Mouse (Mus musculus) embryo, embryonic 9.5 days (tissue): ENCODE measurements at regions not wholly inside any gene's neighbourhood (a gene's known extent, or its start where the extent isn't known, plus 50 kb on each side); places are given as distances from the start of the nearest gene placed in this dataset.

Experiments used
- DNase-seq: peaks from one replicate; pipeline ENCODE4 v3.0.0-alpha.2; 2017; ENCODE audit errors: extremely low spot score

DNA sequence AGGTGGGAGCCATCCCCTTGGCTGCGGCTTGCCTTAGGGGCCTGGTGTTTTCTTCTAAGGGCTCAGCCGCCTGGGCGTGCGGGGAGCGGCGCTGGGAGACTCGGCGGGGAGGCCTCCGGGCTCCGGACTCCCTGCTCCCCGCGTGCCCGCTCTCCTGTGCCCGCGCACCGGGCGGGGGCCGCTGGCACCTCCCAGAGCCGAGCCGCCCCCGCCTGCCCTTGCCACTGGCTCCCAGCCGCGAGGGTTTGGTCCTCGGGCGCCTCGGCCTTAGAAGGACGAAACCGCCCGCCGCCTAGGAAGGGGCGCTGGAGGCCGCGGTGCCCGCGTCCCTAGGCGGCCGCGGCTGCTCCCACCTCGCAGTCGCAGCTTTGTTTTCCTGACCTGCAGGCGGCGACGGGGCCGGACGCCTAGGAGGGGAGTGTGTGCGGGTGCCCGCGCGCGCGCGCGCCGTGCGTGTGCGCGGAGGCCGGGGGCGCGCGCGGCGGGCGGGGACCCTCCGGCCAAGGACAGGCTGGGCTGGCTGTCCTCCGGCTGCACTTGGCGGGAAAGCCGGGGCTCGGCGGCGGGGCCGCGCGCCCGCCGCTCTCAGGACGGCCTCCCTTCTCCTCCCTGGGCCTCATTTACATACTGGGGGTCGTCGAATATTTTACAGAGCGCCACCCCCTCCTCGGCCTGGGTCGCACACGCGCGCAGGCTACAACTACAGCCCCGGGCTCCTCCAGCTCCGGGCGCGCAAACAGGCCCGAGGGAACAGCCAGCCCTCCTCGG, 227.1 kb downstream of the Mef2c start:
- peak; percentile 90 for DNase-seq

DNA sequence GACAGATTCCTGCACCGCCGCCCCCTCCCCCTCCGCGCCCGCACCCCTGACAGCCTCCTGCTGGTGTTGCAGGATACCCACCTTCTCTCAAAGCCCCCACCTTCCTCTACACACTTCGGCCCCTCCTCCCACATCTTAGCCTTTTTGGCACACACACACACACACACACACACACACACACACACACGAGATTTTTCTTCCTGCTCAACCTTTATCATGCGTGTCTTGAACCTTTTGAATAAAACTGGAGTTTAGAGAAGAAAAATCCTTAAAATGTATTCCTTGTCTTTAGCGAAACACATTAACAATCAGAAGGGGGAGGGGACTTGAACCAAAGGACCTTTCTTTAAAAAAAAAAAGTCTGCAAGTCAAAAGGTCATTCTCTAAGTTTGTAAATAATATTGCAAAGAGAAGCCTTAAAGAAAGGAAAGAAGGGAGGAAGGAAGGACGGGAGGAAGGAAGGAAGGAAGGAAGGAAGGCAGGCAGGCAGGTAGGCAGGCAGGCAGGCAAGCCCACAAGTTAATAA, 227.7 kb downstream of the Mef2c start:
- no peak for DNase-seq

DNA sequence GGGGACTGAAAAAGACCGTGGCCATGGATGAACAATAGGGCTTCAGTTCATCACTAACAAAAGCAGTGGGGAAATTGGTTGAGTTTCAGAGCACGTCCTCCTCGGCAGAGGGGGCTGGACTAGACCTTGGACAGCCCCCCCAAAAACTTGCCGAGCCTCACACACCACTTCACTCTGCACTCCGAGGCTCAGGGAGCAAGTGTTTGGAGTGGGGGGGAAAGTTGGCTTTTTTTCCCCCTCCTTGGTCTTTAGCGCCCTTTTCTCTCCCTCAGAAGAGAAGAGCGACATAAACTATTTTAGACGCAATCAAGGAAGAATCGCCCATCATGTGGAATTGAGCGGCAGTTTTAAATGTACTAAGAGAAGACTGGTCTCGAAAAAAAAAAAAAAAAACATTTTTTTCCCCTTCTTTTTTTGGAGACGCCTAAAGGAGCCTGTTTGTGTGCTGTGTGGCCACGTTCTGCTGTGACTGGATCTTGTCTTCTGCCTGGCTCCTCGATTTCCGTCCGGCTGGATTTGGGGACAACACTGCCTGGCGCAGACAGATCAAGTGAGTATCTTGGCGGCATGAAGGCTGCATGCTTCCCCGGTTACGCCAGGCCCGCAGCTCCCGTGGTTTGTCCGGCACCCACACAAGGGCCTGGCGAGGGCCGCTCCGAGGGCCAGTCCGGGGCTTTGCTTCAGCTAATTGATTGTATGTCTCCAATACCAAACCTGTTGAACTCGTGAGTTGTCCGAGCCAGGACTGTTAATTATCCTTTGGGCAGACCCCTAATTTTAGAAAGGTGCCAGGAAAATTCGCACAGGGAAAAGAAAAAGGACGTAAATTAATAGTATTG, 228.7 kb downstream of the Mef2c start:
- DNase-seq = peak; percentile 65

DNA sequence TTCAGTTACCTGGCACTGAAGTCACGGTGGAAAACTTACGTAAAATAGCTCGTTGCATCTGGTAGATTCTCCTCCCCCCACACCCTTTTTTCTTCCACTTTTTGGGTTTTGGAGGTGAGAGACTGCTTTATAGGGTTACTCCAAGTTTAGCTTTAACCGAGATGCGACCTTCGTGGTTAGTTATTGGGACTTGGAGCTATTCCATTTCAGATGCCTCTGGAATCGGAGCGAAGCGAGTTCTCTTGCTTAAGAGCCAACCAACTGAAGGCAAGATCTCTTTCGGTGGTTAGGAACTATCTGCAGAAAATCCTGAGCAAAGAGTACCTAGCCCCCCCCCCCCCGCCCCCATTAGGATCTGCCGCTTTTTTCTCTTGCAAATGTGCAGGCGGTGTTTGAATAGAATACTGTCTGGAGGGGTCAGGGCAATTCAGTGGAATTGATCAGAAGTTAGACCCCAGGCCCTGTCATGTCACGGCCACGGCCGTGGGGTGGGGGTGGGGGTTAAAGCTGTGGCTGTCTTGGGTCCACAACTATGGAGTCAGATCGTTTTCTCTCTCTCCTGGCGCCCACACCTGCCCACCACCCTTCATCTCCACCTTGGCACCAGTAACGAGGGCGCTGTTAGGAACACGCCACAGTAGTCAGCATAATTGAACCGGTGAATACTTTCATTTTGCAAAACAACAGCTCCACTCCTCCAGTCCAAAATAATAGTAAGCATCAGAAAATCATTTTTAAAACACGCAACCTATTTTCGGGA, 229.6 kb downstream of the Mef2c start:
- DNase-seq = peak; percentile 35

DNA sequence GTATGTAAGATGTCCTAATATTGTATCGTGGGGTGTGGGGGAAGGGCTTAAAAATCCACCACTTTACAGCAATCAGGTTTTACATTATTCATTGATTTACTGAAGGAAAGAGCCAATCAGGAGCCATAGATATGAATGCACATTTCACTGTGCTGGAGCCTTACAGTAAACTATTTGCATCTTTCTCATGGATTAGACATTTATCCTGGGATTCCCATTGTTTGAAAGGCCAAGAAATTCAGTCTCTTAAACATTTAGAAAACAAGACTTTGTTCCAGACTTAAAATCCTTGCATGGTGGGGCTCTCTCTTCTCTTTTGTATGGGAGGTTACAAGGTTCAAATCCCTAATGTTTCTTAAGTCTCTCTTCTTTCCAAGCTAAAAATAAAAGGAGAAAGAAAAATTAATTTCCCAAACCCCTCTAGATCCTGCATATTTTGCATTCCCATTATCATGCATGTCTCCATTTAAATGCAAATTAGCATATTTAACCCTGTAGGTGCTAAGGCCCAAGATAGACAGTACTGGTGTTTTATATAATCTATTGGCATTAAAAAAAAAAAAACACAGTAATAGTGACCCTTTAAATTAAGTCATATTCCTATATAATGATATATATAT, 230.3 kb downstream of the Mef2c start:
- DNase-seq = no peak

DNA sequence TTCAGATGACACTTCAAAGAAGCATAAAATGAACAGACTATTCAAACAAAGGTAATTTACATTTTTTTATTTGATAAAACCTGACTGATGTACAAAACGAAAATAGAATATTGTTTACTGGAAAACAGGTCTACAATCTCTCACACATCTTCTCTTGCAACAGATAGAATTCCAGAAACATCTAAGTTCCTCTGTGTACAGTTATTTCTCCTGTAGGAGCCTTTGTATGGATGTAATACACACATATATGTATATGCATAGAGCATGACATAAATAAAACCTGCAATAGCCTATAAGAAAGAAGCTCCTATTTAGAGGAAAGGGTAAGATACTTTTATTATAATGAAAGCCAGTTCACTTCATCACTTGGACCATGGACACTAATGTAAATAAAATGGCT, 230.8 kb downstream of the Mef2c start:
- DNase-seq = no peak

DNA sequence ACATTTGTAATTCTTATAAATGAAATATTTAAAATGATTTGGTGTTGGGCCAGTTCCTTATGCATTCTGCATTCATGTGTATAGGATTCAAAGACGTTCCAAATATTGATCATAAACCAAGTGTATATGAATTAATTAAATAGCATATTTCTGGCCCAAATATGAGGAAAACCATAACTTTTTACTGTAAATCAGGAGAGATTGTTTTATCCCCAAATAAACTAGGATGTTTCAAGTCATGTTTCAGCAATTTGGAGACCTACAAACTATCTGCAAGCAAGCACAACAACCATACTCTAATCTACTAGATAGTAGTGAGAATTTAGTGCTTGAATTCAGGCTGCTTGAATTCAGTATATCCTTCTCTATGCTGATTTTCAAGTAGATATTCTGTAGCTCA, 231.3 kb downstream of the Mef2c start:
- DNase-seq = no peak

DNA sequence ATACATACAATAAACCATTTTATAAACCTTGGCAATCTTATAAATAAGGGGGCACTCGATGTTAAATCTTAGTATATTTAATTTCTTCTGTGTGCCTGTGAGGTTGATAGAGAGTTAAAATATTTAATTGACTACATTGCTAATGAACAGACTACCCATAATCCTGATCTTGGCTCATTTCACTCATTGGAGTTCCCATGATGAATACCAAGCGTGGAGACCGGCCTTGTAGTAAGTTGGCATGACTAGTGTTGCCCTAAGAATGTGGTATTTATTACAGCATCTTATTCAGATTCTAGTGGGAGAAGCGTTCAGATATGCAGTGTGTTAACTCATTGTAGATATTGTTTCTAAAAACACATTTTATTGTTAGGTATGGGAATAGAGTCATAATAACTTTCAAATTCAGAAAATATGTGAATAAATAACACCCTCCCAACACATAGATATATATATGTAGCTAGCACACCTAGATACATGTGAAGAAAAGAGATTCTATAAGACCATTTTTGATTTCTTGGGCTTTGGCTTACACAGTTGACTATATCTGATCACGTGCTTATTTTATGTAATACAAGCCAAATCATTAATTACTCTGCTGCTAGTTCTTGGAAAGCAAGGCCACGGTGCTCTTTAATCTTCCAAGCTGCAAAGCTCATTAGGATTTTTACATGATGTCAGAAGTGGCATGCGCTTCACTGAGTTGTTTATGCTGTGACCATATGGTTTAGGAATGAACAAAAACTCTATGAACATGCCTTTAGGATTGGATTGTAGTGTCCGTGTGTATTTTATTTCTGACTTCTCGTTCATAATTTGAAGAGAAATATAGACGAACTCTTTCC, 232.0 kb downstream of the Mef2c start:
- no peak for DNase-seq

DNA sequence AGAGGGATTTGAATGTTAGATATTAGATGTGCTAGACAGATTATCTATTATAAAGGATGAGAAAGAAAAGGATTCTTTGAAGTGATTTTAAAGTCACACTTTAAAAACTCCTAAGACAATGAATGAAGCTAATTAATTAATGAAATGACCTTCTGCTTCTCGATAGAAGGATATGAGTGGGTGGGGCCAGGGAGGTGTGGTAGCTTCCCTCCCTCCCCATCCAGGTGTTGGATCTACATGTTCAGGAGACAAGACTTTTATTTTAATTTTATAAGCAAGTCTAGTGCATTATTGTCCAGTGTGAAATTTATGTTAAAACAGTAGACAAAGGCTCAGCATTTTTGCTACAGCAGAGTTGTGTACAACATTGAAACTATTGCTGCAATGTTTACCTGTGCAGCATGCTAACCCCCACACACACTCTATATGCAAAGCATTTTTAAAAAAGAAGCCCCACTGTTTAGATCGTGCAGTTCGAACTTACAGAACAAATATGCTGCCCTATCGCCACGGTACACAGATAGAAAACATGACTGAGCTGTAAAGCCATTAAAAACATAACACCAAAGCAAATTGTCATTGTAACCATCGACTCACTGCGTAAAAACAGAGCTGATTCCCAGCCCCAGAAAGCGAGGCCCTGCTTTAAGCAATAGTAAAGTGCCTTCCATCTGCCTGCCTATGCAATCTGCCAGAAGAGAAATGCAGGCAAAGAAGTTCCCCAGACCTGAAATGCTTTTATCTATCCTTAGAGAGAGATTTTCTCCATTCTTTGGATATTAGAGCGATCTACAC, 233.4 kb downstream of the Mef2c start:
- DNase-seq = no peak

DNA sequence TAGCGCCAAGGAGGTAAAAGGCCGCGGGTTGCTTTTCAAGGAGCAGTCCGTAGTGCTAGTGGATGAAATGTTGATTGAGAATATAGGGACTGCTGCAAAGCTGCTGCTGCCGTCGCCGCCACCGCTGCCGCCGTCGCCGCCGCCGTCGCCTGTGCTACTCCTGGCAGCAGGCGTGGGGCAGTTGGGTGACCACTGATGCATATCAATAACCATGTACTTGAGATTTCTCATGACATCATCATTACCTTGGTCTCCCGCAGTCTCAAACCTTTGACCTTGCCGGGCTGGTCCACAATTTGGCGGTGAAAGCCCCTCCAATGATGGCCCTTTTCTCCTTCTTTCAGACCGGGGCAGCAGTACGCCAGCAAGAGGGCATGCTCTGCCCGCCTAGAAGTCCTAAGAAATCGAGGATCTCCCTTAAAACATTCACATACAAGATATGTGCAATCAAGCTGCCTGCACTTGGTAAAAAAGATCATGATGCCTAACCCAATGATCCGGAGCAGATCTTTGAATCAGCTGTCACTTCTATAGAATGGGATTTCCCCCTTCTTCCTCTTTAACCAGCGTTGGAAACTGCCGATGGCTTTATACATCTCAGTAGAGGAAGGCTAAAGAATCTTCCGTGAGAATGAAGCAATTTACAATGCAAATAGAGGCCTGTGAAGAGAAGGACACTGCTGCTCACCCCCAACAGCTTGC, 234.1 kb downstream of the Mef2c start:
- DNase-seq = peak; percentile 68

DNA sequence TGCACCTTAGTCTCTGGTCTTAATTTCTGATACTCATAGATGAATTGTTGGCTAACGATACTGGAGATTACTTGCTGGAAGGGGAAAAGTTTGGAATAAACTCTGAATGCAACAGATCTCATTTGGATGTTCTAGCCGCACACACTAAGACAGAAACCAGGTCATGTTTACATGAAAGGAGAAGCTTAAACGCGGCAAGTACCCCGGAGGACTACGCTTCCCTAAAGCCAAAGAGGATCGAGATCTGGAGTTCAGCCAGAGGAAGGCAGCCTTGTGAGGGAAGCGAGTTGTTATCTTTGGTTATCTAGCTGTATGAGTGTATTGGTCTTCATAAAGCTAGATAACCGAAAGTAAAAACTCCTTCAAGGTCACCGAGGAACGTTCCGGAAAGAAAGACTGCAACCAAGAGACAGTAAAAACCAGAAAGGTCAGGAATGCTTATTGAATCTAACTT, 234.7 kb downstream of the Mef2c start:
- DNase-seq = peak; percentile 62

DNA sequence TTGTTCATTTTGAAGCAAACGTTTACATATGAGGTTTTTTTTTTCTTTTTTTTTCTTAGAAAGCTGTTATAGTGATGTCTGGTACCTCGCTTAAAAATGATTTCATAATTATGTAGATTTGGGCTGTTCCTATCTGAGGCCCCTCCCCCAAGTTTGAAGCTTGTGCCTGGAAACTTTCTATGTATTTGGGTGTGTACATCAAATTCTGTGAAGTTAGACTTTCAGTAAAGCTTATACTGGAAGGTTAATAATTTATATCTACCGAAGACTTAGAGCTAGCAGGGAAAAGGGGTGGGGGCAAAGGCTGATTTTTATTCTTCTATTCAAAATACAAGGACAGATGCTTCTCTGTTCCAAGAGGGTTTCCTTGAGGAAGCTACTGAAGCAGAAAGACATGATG, 235.3 kb downstream of the Mef2c start:
- no peak for DNase-seq

DNA sequence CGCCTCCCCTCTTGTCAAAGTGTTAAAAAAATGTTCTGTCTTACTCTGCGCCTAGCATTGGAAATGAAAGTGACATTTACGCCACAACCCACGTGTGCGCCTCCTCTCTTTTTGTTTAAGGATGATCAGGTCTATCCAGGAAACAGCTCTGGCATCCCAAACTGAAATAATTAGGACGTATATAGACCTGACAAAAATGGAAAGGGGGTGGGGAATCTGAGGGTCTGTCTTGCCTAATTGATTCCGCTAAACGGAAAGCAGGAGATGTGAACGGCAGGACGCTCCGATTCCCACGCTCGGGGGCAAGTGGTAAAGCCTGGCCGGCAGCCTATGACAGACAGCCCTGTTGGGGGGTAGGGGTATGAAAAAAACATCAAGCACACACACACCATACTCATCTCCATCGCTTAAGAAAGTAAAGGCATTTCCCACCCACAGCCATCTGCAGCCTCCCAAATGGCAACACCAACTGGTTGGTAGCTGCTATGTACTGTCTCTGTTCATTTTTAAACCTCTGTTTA, 235.8 kb downstream of the Mef2c start:
- DNase-seq = peak; percentile 76

DNA sequence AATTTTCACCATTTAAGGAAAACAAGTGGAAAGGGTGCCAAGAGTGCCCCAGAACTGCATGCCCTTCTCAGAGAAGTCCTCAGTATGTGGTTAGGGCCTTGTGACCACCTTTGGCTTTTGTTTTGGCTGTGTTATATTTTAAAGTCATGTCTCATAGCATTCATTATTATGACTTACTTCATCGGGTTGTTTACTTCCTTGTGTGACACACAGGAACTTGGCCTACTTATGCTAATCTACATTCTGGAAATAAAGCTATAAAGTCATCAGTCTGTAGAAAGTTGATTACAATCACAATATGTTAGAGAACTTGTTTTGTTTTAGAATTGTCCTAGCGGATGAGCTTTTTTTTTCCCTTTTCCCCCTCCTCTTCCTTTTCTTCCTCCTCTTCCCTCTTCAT, 236.3 kb downstream of the Mef2c start:
- no peak for DNase-seq

DNA sequence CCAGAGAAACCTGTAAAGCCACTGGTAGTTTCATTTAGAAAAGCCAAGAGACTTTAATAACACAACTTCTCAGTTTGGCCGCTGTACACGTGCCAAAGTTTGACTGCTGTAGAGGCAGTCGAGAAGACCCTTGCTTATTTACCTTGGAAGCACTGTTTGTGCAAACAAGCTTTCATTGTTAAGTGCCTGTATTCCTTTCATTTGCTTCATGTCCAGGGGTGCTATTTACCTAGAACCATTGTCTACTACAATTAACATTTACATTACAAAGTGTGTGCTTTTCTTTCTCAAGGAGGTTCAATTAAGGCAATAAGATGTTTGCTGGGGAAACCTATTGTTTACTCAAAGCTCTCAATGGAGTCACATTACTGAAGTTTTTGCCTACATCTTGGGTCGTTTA, 236.9 kb downstream of the Mef2c start:
- no peak for DNase-seq

DNA sequence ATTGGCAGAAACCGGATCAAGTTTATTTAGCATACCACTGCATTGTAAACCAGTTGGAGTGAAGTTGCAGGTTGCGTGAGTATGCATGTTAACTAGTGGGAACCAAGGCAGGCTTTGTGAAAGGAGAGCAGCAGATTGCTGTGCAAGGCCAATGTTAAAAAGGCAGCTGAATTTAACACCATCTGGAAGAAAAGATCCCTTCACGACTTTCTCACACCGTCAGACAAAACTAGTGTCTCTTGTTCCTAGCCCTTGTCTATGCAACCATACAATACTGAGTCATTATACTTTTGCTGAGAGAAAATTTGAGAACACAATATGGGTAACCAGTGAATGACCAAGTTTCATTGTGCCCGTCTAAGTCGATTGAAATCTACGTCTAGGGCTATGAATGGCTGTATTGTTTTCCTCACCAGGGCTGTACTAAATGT, 237.8 kb downstream of the Mef2c start:
- DNase-seq = peak; percentile 42

DNA sequence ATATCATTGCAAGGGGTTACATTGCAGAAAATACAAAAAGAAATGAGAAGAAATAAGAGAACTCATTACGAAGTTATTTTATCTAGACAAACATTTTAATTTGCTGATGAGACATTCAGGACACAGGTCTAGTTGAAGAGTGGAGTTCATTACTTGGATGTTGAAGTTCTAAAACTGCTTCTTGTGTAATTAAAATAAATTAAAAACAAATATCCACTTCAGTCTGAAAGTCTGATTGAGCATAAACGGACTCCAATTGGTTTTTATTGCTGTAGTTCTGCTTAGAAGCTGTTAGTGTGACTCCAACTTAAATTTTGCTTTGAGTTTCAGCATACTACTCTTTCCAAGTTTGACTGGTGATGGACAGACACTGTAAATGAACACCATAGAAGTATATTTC, 238.3 kb downstream of the Mef2c start:
- no peak for DNase-seq

DNA sequence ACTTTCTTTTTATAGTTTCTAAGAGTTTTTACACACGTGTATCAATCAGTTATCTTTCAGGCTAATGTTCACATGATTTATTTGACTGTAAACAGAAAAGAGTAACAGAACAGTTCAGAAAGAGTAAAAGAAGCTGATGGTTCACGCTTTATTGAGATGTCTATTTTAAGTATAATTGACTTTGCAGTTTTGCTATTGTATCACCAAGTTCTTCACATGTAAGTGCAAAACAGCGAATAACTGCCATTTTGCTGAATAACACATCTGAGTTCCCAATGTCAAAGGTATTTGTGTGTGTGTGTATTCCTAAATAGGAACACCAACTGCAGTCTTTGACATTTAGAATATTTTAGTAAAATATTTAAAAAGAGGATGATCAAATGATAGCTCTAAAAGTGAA, 238.7 kb downstream of the Mef2c start:
- DNase-seq = no peak

DNA sequence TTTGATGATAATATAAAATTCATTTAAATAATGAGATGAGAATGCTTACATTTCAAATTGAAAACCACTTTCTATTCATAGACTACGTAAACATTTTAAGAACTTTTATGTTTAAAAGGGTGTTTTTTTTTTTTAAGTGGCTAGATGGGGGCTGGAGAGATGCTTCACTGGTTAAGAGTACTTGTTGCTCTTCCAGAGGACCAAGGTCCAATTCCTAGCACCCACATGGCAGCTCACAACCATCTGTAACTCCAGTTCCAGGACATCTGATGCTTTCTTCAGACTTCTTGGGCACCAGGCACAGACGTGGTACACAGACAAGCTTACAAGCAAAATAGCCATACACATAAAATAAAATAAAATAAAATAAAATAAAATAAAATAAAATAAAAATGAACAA, 239.5 kb downstream of the Mef2c start:
- no peak for DNase-seq
